20 mouse cellular contexts compared by ENCODE assay signal in genomic region chr6:118292928-118293327, GRCm38 (mm10).
DNase-seq lines count a peak whose midpoint lies in the region; ATAC-seq and TF ChIP-seq lines count a peak whose summit lies in the region.
"Had no signal": no experiment of that assay in that cellular context is flagged by ENCODE, and none has a peak within 500 bp of the region (broad histone marks: within the 10 kb centered on the region; RNA-seq: fewer than 3 reads in every experiment).

No protein-coding gene starts in this region.

- no peak for ATAC-seq in midbrain, postnatal 0 days (ENCODE audit: low FRiP score)
- no peak for ATAC-seq in midbrain, embryonic 11.5 days (ENCODE audit: low FRiP score)
- ATAC-seq in midbrain, embryonic 15.5 days (replicated peaks), result no peak
- ATAC-seq: activated CD4-positive, CD25-positive, alpha-beta regulatory T cell, adult 4 months; CD4-positive, CD25-positive, alpha-beta regulatory T cell, adult 4 months had no signal

- no peaks in the 10 kb centered on the region for H3K9me3 ChIP-seq in heart, embryonic 10.5 days
- no peaks in the 10 kb centered on the region for H3K9me3 ChIP-seq in midbrain, embryonic 10.5 days (replicated peaks)
- no peaks in the 10 kb centered on the region for H3K9me3 ChIP-seq in midbrain, postnatal 0 days (ENCODE audit: low read length)
- no peaks in the 10 kb centered on the region for H3K9me3 ChIP-seq in midbrain, embryonic 11.5 days (ENCODE audit: control insufficient read depth, low read length)
- no peaks in the 10 kb centered on the region for H3K9me3 ChIP-seq in midbrain, embryonic 15.5 days
- H3K9me3 ChIP-seq: G1E had no signal

- no peak overlapping the region for H3K4me2 ChIP-seq in midbrain, postnatal 0 days (ENCODE audit: low read depth, low read length, poor library complexity, severe bottlenecking)
- H3K4me2 ChIP-seq in midbrain, embryonic 11.5 days, result no peak overlapping the region
- H3K4me2 ChIP-seq in midbrain, embryonic 15.5 days, result no peak overlapping the region

- no peak overlapping the region for H3K9ac ChIP-seq in midbrain, postnatal 0 days (replicated peaks; ENCODE audit: low read length, poor library complexity, severe bottlenecking)
- no peak overlapping the region for H3K9ac ChIP-seq in midbrain, embryonic 11.5 days (ENCODE audit: low read length)
- H3K9ac ChIP-seq in midbrain, embryonic 15.5 days, result no peak overlapping the region

- peaks cover 9% of the 10 kb centered on the region; the same call in 1 of the 2 replicates for H3K27me3 ChIP-seq in heart, embryonic 10.5 days (ENCODE audit: insufficient read depth, poor library complexity, severe bottlenecking)
- H3K27me3 ChIP-seq in midbrain, embryonic 10.5 days (ENCODE audit: low read depth, poor library complexity, severe bottlenecking), result no peaks in the 10 kb centered on the region
- no peaks in the 10 kb centered on the region for H3K27me3 ChIP-seq in midbrain, postnatal 0 days (ENCODE audit: insufficient read depth, low read length)
- no peaks in the 10 kb centered on the region for H3K27me3 ChIP-seq in midbrain, embryonic 11.5 days (ENCODE audit: control insufficient read depth, insufficient read depth, low read length)
- no peaks in the 10 kb centered on the region for H3K27me3 ChIP-seq in midbrain, embryonic 15.5 days (replicated peaks)

- TF ChIP-seq CTCF in midbrain, postnatal 0 days (IDR thresholded peaks at IDR 0.05), result no peak

- no peak overlapping the region for H3K27ac ChIP-seq in heart, embryonic 10.5 days
- peak overlapping the region; percentile 28; the same call in 1 of the 2 replicates for H3K27ac ChIP-seq in midbrain, embryonic 10.5 days (replicated peaks)
- H3K27ac ChIP-seq in midbrain, postnatal 0 days (ENCODE audit: low read depth, low read length), result no peak overlapping the region
- H3K27ac ChIP-seq in midbrain, embryonic 11.5 days (ENCODE audit: low read depth, low read length), result no peak overlapping the region
- H3K27ac ChIP-seq in midbrain, embryonic 15.5 days, result no peak overlapping the region

- no peaks in the 10 kb centered on the region for H3K4me1 ChIP-seq in heart, embryonic 10.5 days
- H3K4me1 ChIP-seq in midbrain, embryonic 10.5 days, result peaks cover 4% of the 10 kb centered on the region; the same call in 1 of the 2 replicates
- no peaks in the 10 kb centered on the region for H3K4me1 ChIP-seq in midbrain, postnatal 0 days (ENCODE audit: insufficient read depth, low read length)
- no peaks in the 10 kb centered on the region for H3K4me1 ChIP-seq in midbrain, embryonic 11.5 days (ENCODE audit: control insufficient read depth, insufficient read depth, low read length)
- H3K4me1 ChIP-seq in midbrain, embryonic 15.5 days, result no peaks in the 10 kb centered on the region

- H3K36me3 ChIP-seq in heart, embryonic 10.5 days, result no peaks in the 10 kb centered on the region
- H3K36me3 ChIP-seq in midbrain, embryonic 10.5 days, result no peaks in the 10 kb centered on the region
- H3K36me3 ChIP-seq in midbrain, postnatal 0 days (ENCODE audit: insufficient read depth, low read length), result no peaks in the 10 kb centered on the region
- H3K36me3 ChIP-seq in midbrain, embryonic 11.5 days (ENCODE audit: control insufficient read depth, insufficient read depth, low read length), result no peaks in the 10 kb centered on the region
- no peaks in the 10 kb centered on the region for H3K36me3 ChIP-seq in midbrain, embryonic 15.5 days (replicated peaks)
- H3K36me3 ChIP-seq: G1E had no signal

- WGBS in heart, embryonic 10.5 days, result 40% methylated on average over 2 of the region's 2 CpGs
- WGBS in midbrain, embryonic 10.5 days, result 67% methylated on average over 2 of the region's 2 CpGs
- WGBS in midbrain, postnatal 0 days, result 68% methylated on average over 2 of the region's 2 CpGs
- 52% methylated on average over 2 of the region's 2 CpGs for WGBS in midbrain, embryonic 11.5 days
- WGBS in midbrain, embryonic 15.5 days, result 58% methylated on average over 2 of the region's 2 CpGs

- H3K4me3 ChIP-seq in heart, embryonic 10.5 days, result no peak overlapping the region
- no peak overlapping the region for H3K4me3 ChIP-seq in midbrain, embryonic 10.5 days
- no peak overlapping the region for H3K4me3 ChIP-seq in midbrain, postnatal 0 days (ENCODE audit: low read depth, low read length)
- H3K4me3 ChIP-seq in midbrain, embryonic 11.5 days (ENCODE audit: low read depth, low read length), result no peak overlapping the region
- no peak overlapping the region for H3K4me3 ChIP-seq in midbrain, embryonic 15.5 days

- peak; percentile 55 for DNase-seq in heart, adult 11 months
- no peak for DNase-seq in heart, adult 18-20 months
- DNase-seq in heart, embryonic 10.5 days (ENCODE audit: low spot score), result peak; percentile 68
- no peak for DNase-seq in heart, adult 9 months (ENCODE audit: low spot score in 2 of 2)
- DNase-seq in midbrain, embryonic 10.5 days (ENCODE audit: low spot score), result no peak
- DNase-seq in midbrain, postnatal 0 days (ENCODE audit: low spot score), result no peak
- DNase-seq in midbrain, embryonic 11.5 days (ENCODE audit: low spot score, missing footprints), result peak; percentile 44
- DNase-seq: adrenal gland, adult 2 months; adrenal gland, adult 8-10 months; adrenal gland, postnatal 10 days; adrenal gland, postnatal 14 days; adrenal gland, postnatal 25 days; adrenal gland, postnatal 36 days; B cell, adult 2 months; cerebellum, adult 11 months; cerebellum, adult 11-12 months had no signal

Comparison
In these comparisons a context has a peak if more than half of its experiments do, and no peak if none do; other contexts are left out.
1. DNase-seq: peak in heart, adult 11 months (single experiment), heart, embryonic 10.5 days (single experiment) and midbrain, embryonic 11.5 days (single experiment); none in heart, adult 18-20 months (0 of 2), heart, adult 9 months (0 of 2), midbrain, embryonic 10.5 days (single experiment) and midbrain, postnatal 0 days (single experiment).